Mouse (Mus musculus) neural tube, embryonic 15.5 days (tissue): Measurements from ENCODE around the gene Fndc7. TPM values are rescaled to one million over a fixed set of nuclear protein-coding genes. Genes with fewer than 3 reads are reported as not detected.
"Not testable (repeated sequence)": the region's sequence is repeated elsewhere in the genome, so short reads cannot be mapped to it uniquely, and the experiment has no call there.

ENCODE experiments used
- ATAC-seq: fragments of 200-750 bp; cut with Nextera tagmentation; 2 replicates; pipeline ENCODE4 v1.8.0; 2017; ENCODE audit warnings: mild to moderate bottlenecking, moderate TSS enrichment, moderate library complexity; ENCODE audit not compliant: low FRiP score
- H3K27ac ChIP-seq: fragments of 300-500 bp; sonication (generic); replicated peaks from 2 replicates; pipeline ENCODE4 v1.5.1; 2015; ENCODE audit warnings: mild to moderate bottlenecking, inconsistent platforms
- H3K27me3 ChIP-seq: fragments of 300-500 bp; sonication (generic); replicated peaks from 2 replicates; pipeline ENCODE4 v1.6.1; 2015; ENCODE audit warnings: inconsistent platforms
- H3K36me3 ChIP-seq: fragments of 300-500 bp; sonication (generic); 2 replicates; pipeline ENCODE4 v1.6.1; 2015; ENCODE audit warnings: inconsistent platforms
- H3K4me1 ChIP-seq: fragments of 300-500 bp; sonication (generic); 2 replicates; pipeline ENCODE4 v1.6.1; 2015; ENCODE audit warnings: inconsistent platforms
- H3K4me2 ChIP-seq: fragments of 300-500 bp; sonication (generic); 2 replicates; pipeline ENCODE4 v1.6.1; 2015; ENCODE audit warnings: inconsistent platforms, mild to moderate bottlenecking, moderate library complexity
- H3K4me3 ChIP-seq: fragments of 300-500 bp; sonication (generic); replicated peaks from 2 replicates; pipeline ENCODE4 v1.5.1; 2015; ENCODE audit warnings: mild to moderate bottlenecking, inconsistent platforms
- H3K9ac ChIP-seq: fragments of 300-500 bp; sonication (generic); replicated peaks from 2 replicates; pipeline ENCODE4 v1.6.1; 2015; ENCODE audit warnings: mild to moderate bottlenecking, inconsistent platforms
- H3K9me3 ChIP-seq: fragments of 300-500 bp; sonication (generic); replicated peaks from 2 replicates; pipeline ENCODE4 v1.6.1; 2016; ENCODE audit warnings: inconsistent platforms
- WGBS: fragments of 180-500 bp; shearing (Covaris S2); methylation state at CpG from one replicate; pipeline ENCODE4 v1.1.7; 2015; ENCODE audit warnings: mixed read lengths; 5-methylcytosine and 5-hydroxymethylcytosine counted together
- polyA plus RNA-seq: library from polyadenylated mRNA; unstranded; fragments of >200 nt; fragmentation: Nextera tagmentation; extraction: Ambion mirVana; gene quantifications from 2 replicates; pipeline ENCODE4 v1.2.1, GENCODE M21; 2015

Gene Fndc7
- polyA plus RNA-seq, 1 experiment from 2014 or later, result 0.04 TPM

- Histone ChIP-seq H3K4me2 (no peak overlapping the region), H3K27me3 (no peaks in the 10 kb centered on the region), H3K4me1 (peaks cover 12% of the 10 kb centered on the region; the same call in 1 of the 2 replicates), H3K4me3 (no peak overlapping the region), H3K27ac (no peak overlapping the region), H3K9me3 (no peaks in the 10 kb centered on the region), H3K9ac (no peak overlapping the region), H3K36me3 (no peaks in the 10 kb centered on the region)
- no peak for ATAC-seq
- WGBS, result 69% methylated on average over 12 of the region's 12 CpGs
Observed at GRCm38 (mm10) chr3:108886934-108887617, 2.7 kb downstream of the Fndc7 start.

GRCm38 (mm10) chr3:108885686-108886530 is 3.9 kb downstream of the Fndc7 start:
- no peaks in the 10 kb centered on the region for H3K9me3 ChIP-seq
- H3K36me3 ChIP-seq, result no peaks in the 10 kb centered on the region
- peaks cover 20% of the 10 kb centered on the region for H3K4me1 ChIP-seq
- H3K27ac ChIP-seq, result no peak overlapping the region
- H3K9ac ChIP-seq, result no peak overlapping the region
- ATAC-seq, result no peak
- no peak overlapping the region for H3K4me3 ChIP-seq
- H3K4me2 ChIP-seq, result no peak overlapping the region
- 37% methylated on average over 9 of the region's 9 CpGs for WGBS
- H3K27me3 ChIP-seq, result no peaks in the 10 kb centered on the region

GRCm38 (mm10) chr3:108884706-108885289 is 5.0 kb downstream of the Fndc7 start:
- H3K4me3 ChIP-seq, result no peak overlapping the region
- ATAC-seq, result no peak
- H3K27me3 ChIP-seq, result no peaks in the 10 kb centered on the region
- peaks cover 23% of the 10 kb centered on the region for H3K4me1 ChIP-seq
- no peaks in the 10 kb centered on the region for H3K36me3 ChIP-seq
- no peak overlapping the region for H3K4me2 ChIP-seq
- WGBS, result 33% methylated on average over 8 of the region's 8 CpGs
- no peak overlapping the region for H3K27ac ChIP-seq
- H3K9me3 ChIP-seq, result no peaks in the 10 kb centered on the region
- no peak overlapping the region for H3K9ac ChIP-seq

GRCm38 (mm10) chr3:108883067-108883466 is 6.7 kb downstream of the Fndc7 start:
- Histone ChIP-seq H3K36me3 (no peaks in the 10 kb centered on the region), H3K27ac (no peak overlapping the region), H3K27me3 (no peaks in the 10 kb centered on the region), H3K4me3 (no peak overlapping the region), H3K4me1 (peaks cover 23% of the 10 kb centered on the region), H3K9me3 (no peaks in the 10 kb centered on the region), H3K9ac (no peak overlapping the region), H3K4me2 (no peak overlapping the region)
- WGBS, result 80% methylated on average over 2 of the region's 2 CpGs
- ATAC-seq, result no peak

- not testable (repeated sequence) for H3K36me3 ChIP-seq, H3K27ac ChIP-seq, H3K9ac ChIP-seq, H3K4me2 ChIP-seq, H3K27me3 ChIP-seq, H3K9me3 ChIP-seq, H3K4me3 ChIP-seq, ATAC-seq
- whole genome bisulfite sequencing, result 19% methylated on average over 4 of the region's 4 CpGs
- H3K4me1 ChIP-seq, result peaks cover 23% of the 10 kb centered on the region
Observed at GRCm38 (mm10) chr3:108881873-108882272, 7.9 kb downstream of the Fndc7 start.

GRCm38 (mm10) chr3:108880544-108881507 is 9.0 kb downstream of the Fndc7 start:
- ATAC-seq, result peak; percentile 68
- Histone ChIP-seq H3K36me3 (no peaks in the 10 kb centered on the region), H3K4me3 (0 out of 2 replicates have a peak overlapping the region, but pooled peaks have one; percentile 3), H3K9me3 (no peaks in the 10 kb centered on the region), H3K27me3 (no peaks in the 10 kb centered on the region), H3K27ac (no peak overlapping the region), H3K4me1 (peaks cover 20% of the 10 kb centered on the region), H3K4me2 (peak overlapping the region; percentile 46), H3K9ac (no peak overlapping the region)
- WGBS, result 39% methylated on average over 28 of the region's 28 CpGs

GRCm38 (mm10) chr3:108879836-108880435 is 9.9 kb downstream of the Fndc7 start:
- H3K9ac ChIP-seq, result no peak overlapping the region

GRCm38 (mm10) chr3:108879129-108879528 is 10.7 kb downstream of the Fndc7 start:
- Histone ChIP-seq H3K27ac (no peak overlapping the region), H3K27me3 (no peaks in the 10 kb centered on the region), H3K4me2 (no peak overlapping the region), H3K4me3 (no peak overlapping the region), H3K9ac (no peak overlapping the region), H3K4me1 (peaks cover 16% of the 10 kb centered on the region), H3K9me3 (no peaks in the 10 kb centered on the region), H3K36me3 (no peaks in the 10 kb centered on the region)
- ATAC-seq, result no peak
- 88% methylated on average over 2 of the region's 2 CpGs for WGBS

More at GRCm38 (mm10) chr3:108879836-108880435, 9.9 kb downstream of the Fndc7 start:
- no peaks in the 10 kb centered on the region for H3K36me3 ChIP-seq
- no peaks in the 10 kb centered on the region for H3K27me3 ChIP-seq
- H3K4me2 ChIP-seq, result no peak overlapping the region
- peaks cover 19% of the 10 kb centered on the region for H3K4me1 ChIP-seq
- no peak for ATAC-seq
- H3K4me3 ChIP-seq, result no peak overlapping the region
- 70% methylated on average over 5 of the region's 5 CpGs for WGBS
- no peak overlapping the region for H3K27ac ChIP-seq
- H3K9me3 ChIP-seq, result no peaks in the 10 kb centered on the region

GRCm38 (mm10) chr3:108870631-108871030 is 19.2 kb downstream of the Fndc7 start:
- no peak overlapping the region for H3K4me2 ChIP-seq
- 85% methylated on average over 6 of the region's 6 CpGs for WGBS
- H3K27me3 ChIP-seq, result no peaks in the 10 kb centered on the region
- no peaks in the 10 kb centered on the region for H3K36me3 ChIP-seq
- H3K27ac ChIP-seq, result no peak overlapping the region
- no peak overlapping the region for H3K9ac ChIP-seq
- no peaks in the 10 kb centered on the region for H3K4me1 ChIP-seq
- H3K4me3 ChIP-seq, result no peak overlapping the region
- H3K9me3 ChIP-seq, result no peaks in the 10 kb centered on the region
- ATAC-seq, result no peak

- Histone ChIP-seq H3K9me3 (no peaks in the 10 kb centered on the region), H3K9ac (no peak overlapping the region), H3K27ac (no peak overlapping the region), H3K36me3 (no peaks in the 10 kb centered on the region), H3K4me1 (no peaks in the 10 kb centered on the region), H3K27me3 (no peaks in the 10 kb centered on the region), H3K4me3 (no peak overlapping the region), H3K4me2 (no peak overlapping the region)
- no peak for ATAC-seq
- WGBS, result 91% methylated on average over 3 of the region's 3 CpGs
Observed at GRCm38 (mm10) chr3:108867449-108867848, 22.4 kb downstream of the Fndc7 start.

GRCm38 (mm10) chr3:108865676-108866075 is 24.1 kb downstream of the Fndc7 start:
- Histone ChIP-seq H3K4me3 (no peak overlapping the region), H3K4me2 (no peak overlapping the region), H3K27ac (no peak overlapping the region), H3K27me3 (no peaks in the 10 kb centered on the region), H3K9ac (no peak overlapping the region), H3K4me1 (no peaks in the 10 kb centered on the region), H3K36me3 (no peaks in the 10 kb centered on the region), H3K9me3 (no peaks in the 10 kb centered on the region)
- WGBS, result 88% methylated on average over 3 of the region's 3 CpGs
- no peak for ATAC-seq
